Mouse (Mus musculus): ENCODE measurements around the gene Gm5797. TPM values are rescaled to one million over a fixed set of nuclear protein-coding genes. Genes with fewer than 3 reads are reported as not detected.

The Gm5797 gene
- polyA plus RNA-seq (2015; fragmentation: Nextera tagmentation; extraction: Ambion mirVana) = not detected in 2 replicates

DNA sequence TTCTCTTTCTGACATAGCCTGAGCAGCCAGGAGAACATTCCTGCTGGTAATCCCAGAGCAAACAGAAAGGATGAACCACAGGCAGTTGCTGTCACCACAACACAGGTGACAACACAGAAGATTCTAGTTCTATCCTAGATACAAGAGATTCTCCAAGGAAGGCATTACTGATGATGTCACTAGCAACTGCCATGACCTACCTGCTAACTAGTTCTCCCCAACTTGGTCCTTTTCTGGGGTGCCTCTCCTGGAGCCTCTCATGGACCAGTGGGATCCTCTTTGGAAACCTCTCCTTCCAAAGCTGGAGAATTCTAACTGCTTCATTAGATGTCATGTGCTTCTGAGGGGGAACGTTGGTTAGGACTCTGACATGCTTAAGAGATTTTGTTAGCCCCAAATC is at the start of gene Gm5797:
Gm5797 (minus strand) TSS at position 101 of the 400 bp plus-strand sequence.

DNA sequence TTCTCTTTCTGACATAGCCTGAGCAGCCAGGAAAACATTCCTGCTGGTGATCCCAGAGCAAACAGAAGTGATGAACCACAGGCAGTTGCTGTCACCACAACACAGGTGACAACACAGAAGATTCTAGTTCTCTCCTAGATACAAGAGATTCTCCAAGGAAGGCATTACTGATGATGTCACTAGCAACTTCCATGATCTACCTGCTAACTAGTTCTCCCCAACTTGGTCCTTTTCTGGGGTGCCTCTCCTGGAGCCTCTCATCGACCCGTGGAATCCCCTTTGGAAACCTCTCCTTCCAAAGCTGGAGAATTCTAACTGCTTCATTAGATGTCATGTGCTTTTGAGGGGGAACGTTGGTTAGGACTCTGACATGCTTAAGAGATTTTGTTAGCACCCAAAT is 32.8 kb upstream of the Gm5797 start, which contains the start of gene Gm8374:
Gm8374 (minus strand) TSS at position 101 of the 400 bp plus-strand sequence.

DNA sequence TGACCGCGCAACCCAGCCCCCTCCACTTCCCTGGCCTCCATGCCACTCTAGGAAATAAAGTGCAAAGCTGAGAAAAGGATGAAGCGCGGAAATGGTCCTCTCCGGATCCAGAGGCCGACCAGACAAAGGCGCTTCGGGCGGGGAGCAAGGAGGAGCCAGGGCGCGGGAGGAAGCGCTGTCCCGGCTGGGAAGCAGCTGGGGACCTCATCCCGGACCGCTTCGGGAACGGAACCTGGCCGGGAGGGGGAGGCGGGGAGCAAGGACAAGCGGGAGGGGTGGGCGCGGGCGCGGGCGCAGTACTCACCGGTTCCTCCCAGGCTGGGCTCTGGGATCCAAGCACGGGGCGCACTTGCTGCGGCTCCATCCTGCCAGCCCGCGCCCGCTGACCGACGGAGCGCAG is 17.5 kb downstream of the Gm5797 start, which contains the start of gene Gm3739:
Gm3739 (minus strand) TSS at position 389 of the 400 bp plus-strand sequence.

Other genes starting within 250 kb of the Gm5797 start
- gene Gm3696, start 231.8 kb downstream of the Gm5797 start, polyA plus RNA-seq (2015; fragmentation: Nextera tagmentation; extraction: Ambion mirVana) = 1.1 and 1.2 TPM in 2 replicates
- gene Gm6676, start 207.0 kb downstream of the Gm5797 start, polyA plus RNA-seq (2015; fragmentation: Nextera tagmentation; extraction: Ambion mirVana) = not detected in 2 replicates
- gene Gm3512, start 157.9 kb downstream of the Gm5797 start, polyA plus RNA-seq (2015; fragmentation: Nextera tagmentation; extraction: Ambion mirVana) = 1.5 and 1.6 TPM in 2 replicates
- not detected in 2 replicates for gene Gm16434, start 137.9 kb downstream of the Gm5797 start, polyA plus RNA-seq (2015; fragmentation: Nextera tagmentation; extraction: Ambion mirVana)
- gene Gm3727, start 67.7 kb downstream of the Gm5797 start, polyA plus RNA-seq (2015; fragmentation: Nextera tagmentation; extraction: Ambion mirVana) = not detected in 2 replicates
- 0.09 TPM in 1 of 2 replicates, not detected in the other for gene Gm3739, start 17.3 kb downstream of the Gm5797 start, polyA plus RNA-seq (2015; fragmentation: Nextera tagmentation; extraction: Ambion mirVana)
- gene Gm8374, start 32.7 kb upstream of the Gm5797 start, polyA plus RNA-seq (2015; fragmentation: Nextera tagmentation; extraction: Ambion mirVana) = not detected in 2 replicates
- not detected in 2 replicates for gene Gm3755, start 118.5 kb upstream of the Gm5797 start, polyA plus RNA-seq (2015; fragmentation: Nextera tagmentation; extraction: Ambion mirVana)
- 0.16 TPM in 1 of 2 replicates, not detected in the other for gene Gm3752, start 151.4 kb upstream of the Gm5797 start, polyA plus RNA-seq (2015; fragmentation: Nextera tagmentation; extraction: Ambion mirVana)
- 0.30 TPM in 1 of 2 replicates, not detected in the other for gene Gm3558, start 236.2 kb upstream of the Gm5797 start, polyA plus RNA-seq (2015; fragmentation: Nextera tagmentation; extraction: Ambion mirVana)

Measured in skeletal muscle tissue, postnatal 0 days (tissue).